Mouse (Mus musculus): ENCODE results near the gene Sv2c.
"Not testable (repeated sequence)": the region's sequence is repeated elsewhere in the genome, so short reads cannot be mapped to it uniquely, and the experiment has no call there.

The Sv2c gene

DNA sequence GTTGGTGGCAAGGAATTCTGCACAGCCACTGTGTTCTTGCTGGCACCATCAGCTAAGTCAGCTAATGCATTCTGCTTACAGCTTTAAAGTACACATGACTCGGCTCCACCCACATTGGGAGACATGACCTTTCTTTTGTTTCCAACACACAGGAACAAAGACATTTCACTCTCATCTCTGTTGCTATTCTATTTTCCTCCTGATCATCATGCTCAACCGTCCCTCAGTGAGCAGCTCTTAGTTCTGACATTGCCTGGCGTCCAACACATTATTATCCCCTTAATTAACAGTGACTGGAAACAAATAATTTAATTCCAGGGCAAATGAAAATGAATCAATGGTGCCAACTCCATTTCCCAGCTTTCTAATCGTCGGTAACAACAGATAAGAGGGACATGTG lies 87.0 kb downstream of the Sv2c start:
- no peak for DNase-seq

DNA sequence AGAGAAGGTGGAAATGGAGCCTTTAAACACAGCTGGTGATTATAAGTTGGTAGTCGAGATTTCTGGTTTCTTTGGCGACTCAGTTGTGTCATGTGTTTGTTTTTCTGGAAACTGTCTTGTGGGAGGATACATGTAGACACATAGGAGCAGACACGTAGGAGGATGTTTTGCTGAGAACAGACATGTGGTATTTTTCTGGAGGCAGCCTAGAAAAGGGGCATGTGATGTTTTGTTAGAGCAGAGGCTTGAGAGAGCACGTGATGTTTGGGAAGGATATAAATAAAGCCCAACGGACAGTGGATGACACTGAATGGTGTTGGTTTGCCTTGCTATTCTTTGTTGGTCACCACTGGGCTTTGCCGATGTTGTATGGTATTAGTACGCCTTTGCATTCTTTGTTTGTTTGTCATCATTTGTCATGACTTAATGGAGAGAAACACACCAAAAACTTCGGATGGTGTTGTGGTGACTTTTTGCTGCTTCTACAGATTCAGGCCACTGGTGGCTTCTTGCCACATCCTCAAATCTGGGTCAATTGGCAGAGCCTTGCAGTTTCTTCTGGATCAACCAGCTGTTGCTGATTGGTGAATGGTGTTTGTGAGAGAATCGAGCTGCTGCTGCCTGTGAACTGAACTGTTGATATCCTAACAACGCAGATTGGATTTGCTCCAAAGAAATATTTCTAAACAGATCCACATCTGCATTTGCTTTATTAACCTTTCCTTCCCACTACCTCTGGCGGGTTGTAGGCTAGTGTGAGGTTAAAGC lies 91.9 kb downstream of the Sv2c start:
- no peak for DNase-seq

DNA sequence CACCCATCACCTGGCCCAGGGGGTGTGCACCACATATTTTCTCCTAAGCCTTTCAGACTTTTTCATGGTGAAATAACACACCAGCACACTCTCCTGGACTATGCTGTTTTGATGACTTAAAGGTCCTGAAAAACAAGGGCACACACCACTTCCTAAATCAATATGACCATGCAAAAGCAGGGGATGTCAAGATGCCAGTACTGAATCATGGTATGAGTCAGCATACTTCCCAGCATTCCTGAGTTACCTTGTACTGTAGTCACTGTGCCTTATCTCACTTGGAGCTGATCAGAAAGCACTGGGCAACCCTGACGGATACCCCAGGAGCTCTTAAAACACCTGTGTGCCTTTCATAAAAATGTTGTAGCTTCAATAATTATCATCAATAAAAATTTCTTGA lies 92.8 kb downstream of the Sv2c start:
- DNase-seq = no peak

DNA sequence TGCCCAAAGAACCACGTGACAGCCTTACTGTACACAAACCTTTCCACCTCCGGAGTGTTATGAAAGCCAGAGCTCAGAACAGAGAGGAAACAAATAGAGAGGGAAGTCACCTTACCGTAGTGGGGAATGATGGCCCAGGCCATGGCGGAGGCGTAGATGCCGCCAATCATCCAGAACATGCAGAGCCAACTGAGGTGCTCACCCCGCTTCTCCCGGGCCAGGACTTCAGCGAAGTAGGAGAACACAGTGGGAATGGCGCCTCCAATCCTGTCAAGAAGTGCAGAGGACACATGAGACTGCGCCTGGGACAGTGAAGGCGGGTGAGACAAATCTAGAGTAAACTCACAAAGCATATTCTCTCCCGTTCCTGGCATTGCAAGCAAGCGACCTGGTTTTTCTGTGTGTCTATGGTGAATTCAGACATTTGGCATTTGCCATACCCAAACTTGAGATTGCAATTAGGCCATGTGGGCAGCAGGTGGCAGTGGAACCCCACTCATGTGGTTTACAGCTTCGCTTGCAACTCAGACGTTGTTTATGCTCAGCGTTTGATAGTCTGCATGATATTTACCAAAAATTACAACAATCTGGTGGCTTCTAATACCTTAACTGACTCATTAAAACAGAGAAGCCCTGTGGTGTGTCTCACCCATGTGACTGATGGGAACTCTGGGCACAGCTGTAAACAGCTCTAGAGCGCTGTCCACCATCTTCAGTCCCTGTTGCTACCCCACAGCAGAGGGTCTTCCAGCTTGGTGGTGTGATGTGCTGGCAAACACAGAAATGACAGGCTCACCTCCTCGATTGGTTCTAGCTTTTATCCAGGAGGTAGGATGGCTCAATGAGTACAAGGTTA lies 101.8 kb downstream of the Sv2c start:
- no peak for DNase-seq

DNA sequence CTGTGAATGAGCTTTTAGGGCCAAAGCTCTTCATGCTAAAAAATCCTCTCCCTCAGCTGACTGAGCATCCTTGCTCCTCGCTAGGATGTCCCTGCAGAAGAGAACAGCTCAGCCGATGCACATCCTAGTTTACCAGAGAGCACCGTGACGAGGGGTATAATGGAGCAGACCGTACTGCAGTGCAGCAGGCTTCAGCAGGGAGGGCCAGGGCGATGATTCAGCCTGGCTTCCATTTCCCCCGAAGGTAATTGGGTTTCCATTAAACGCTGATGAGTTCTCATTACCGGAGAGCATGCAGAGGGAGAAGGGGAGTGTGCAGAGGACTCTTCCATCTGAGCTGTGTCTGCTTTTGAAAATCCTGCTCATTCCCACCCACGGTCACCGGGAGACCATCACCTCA lies 108.5 kb downstream of the Sv2c start:
- DNase-seq = no peak

DNA sequence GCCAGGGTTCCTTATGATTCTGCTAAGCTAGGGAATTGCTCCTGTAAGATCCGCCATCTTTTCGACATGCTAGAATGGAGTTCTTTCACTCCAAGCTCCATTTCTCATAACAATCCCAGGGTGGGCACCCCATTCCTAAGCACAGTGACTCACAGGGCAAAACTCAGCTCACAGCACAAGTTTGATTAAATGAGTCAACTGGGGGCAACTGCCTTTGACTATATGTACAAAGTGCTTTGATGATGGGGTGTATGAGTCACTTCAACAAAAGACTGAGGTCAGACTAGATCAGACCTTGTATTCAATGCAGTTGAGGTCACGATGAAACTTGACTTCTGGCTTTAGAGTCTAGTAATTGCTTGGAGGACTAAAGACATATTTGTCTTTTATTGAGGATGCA lies 116.9 kb downstream of the Sv2c start:
- no peak for DNase-seq

DNA sequence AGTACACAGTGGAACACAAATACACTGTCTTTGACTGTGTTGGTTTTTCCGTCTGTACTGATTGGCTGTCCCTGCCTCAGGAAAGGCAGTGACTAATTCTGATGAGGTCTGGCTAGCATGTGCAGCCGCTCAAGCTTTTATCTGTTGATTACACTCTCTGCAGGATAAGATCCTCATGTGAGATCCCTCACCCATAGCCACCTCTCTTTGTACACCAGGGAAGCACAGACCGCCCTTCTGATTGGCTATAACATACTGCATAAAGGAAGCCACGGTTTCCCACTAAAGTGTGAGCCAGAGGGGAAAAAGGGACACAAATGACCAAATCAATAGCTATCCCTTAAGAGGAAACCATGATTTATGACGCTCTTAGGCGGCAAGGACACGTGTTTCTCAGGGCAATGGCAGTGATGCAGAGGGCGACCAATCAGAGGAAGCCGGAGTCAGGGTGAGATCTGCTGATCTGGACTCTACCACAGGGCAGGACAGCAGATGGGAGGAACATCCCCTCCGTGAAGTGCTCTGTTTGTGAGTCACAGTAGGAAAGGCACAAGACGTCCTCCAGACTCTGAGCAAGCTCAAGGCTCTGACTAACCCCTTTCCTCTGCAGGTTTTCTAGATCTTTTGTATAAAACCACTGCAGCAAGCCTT lies 121.4 kb downstream of the Sv2c start:
- no peak for DNase-seq

DNA sequence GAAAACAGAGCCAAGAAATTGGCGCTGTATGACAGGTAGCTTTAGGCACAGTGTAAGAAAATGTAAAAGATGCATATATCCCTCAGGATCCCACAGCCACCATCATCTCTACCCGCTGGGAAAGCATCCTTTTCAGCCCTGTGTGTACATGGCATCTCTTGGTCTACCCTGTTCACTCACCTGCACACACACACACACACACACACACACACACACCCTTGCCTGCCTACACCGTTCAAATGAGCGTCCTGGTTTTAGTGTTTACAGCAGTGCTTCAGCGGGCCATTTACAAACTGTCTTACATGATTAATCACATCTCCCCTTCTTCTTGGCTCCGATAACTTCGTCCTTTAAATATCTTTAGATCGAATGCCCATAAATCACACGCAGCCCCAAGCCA lies 123.4 kb downstream of the Sv2c start:
- no peak for DNase-seq

DNA sequence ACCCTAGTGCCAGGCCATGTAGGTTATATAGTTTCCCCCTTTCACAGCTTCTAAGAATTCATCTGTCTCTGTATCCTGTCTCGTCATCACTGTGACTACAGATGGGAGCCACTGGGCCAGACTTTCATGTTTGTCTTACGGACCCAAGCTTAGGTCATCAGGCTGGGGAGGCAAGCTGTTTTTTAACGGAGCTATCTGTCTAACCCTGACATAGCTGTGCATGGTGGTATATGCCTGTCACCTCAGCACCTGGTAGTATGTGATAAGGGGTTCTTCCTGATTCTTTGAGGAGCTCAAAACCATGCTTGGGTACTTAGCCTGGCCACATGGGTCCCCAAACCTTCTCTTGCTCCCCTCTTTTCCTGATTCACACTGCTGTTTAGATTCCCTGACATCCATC lies 124.2 kb downstream of the Sv2c start:
- no peak for DNase-seq

DNA sequence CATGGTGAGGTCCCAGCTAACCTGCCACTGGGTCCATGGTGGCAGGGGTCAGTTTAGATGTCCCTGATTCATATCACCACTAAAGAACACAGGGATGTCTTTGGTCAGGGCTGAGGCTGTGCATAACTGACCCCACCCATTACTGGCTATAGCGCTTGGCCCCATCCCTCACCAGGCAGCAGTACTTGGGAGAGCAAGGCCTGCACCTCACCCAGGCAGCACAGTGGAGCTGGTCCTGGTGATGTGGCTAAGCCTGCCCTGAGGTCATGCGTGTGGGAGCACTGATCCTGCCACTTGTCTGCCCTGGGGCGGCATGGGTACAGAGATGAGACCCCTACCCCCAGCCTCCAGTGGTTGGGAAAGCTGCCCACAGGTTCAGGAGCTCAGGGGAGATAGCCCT lies 128.8 kb downstream of the Sv2c start:
- no peak for DNase-seq

DNA sequence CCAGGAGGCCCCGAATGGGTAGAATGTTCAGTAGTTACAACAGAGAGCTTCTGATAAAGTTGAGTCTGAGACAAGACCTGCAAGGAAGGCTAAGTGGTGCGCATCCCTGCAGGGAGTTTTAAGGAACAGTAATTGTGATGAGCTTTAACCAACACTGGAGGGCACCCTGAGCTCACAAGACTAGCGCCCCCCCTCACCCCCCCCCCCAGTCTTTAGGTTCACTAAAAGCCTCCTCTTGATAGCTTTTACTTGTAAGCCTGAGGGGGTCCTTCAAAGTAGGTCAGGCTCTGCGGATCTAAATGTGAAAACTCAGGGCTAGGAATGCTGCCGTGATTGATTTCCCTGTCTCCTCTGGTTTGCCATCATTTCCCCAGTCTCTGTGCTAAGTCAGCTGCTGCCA lies 129.9 kb downstream of the Sv2c start:
- DNase-seq = no peak

DNA sequence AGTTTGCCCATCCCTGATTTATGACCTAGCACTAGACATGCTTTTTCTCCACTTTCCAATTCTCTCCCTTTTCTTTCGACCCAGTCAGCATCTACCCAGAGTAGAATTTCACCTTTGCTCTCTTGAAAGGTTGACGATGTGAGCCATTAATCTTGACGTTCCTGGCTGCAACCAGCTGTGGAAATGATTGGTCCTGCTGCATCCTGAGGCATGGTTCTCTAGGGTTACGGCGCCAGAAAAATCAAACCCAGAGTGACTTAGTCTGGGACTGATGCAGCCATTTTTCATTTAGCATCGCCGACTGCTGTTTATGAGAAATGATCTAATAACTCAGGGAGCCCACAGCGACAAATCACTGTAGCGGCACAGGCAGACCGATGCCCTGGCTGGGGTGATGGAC lies 133.0 kb downstream of the Sv2c start:
- no peak for DNase-seq

DNA sequence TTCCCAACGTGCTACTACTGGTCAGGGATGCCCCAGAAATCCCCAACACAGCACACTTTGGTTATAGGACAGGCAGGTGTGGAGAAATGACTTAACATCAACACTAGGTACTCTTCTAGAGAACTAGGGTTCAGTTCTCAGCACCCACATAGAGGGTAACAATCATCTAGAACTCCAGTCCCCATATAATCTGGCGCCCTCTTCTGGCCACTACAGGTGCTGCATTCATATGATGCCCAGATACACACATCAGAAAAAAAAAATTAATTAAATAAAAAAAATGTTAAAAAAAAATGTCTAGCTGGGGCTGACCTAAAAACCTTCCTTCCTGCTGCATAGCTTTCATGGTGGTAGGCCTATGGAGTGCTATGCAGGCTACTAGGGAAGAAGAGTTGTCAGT lies 135.1 kb downstream of the Sv2c start:
- DNase-seq = no peak

DNA sequence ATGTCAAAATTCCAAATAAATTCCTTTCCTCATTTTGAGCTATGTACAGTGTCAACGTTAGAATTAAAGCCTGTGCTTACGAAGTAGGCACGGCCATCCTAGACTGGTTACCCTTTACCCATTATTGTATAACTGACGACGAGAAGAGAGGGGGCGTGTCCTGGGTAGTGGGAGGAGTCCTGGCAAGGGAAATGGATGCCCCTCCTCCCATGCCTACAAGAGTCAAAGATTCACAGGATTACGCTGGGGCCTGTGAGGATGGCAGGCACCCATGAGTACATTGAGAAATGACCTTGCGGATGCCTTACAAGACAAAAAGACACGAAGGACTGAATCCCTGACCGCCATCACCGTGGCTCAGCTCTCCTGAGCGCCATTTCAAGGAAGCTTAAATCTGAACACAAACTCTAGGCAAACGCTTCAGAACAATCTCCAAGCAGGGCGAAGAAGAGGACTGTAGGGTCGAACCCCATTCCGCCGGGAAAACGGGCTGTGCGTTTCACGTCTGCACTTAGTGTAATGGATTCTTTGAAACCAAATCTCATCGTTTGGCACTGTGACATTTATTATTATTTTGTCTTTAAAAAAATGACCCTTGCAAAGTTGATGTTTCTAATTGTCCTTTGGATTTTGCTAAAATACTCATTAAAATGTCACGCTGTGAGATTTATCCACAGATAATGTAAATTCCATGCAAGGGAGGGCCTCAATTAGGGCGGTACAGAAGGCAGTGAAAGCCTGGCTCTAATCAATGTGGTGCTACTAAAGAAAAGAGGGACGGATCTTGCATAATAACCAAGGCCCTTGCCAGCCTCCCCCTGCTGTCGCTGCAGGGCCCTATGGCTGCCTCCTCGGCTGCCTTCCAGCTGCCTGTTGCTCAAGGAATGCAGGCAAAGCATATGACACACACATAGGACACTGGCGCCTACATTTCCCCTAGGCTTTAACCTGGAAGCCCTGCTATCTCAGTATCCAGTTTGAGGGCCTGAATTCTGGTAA lies 137.4 kb downstream of the Sv2c start:
- peak; percentile 40 for DNase-seq

DNA sequence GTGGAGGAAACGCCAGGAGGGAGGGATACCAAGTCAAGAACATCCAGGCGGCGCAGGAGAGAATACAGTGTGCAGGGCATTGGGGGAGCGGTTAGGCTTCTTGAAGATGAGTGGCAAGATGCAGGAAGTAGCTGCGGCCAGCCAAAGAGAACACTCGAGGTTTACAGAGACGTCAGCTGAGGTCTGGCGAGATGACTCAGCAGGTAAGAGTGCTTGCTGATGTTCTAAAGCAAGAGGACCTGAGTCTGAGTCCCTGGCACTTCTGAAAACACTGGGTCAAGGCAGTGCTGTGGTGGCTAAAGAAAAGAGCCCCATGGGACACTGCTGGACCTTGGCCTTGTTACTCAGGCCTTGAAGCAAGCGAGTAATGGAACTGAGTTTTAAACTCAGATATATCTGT lies 144.2 kb downstream of the Sv2c start:
- no peak for DNase-seq

DNA sequence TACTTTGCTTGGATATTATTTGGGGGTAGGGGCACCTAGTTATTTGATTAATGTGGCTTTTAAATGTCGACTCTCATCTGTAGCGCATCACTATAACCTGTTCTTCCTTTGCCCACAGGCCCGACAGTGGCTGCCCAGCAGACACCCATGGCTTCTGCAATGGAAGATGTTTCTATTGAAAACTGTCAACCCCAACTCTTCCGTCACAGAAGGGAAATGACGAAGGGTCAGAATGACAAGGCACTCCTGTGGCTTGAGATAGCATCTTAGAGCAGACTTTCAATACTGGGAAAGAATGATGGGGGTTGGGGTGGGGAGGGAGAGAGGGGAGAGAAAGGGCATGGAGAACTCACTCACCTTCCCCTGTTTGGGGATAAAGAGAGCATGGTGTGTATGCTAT lies 145.2 kb downstream of the Sv2c start:
- no peak for DNase-seq

DNA sequence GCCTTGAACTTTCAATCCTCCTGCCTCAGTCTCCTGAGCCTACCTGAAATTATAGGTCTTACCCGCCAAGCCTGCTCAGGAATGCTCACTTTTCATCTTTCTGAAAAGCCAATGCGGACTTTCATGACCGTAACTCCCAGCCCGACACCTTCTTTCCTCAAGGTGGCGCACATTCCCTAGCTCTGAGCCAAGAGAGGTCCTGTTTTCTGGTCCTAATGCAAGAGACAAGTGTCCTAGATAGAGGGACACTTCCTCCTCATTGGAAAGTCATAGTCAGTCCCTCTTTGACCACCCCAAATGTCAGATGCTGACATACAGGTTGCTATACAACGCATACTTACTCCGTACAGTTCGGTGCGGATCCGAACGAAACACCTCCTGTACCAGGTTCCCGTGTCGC lies 146.0 kb downstream of the Sv2c start:
- no peak for DNase-seq

DNA sequence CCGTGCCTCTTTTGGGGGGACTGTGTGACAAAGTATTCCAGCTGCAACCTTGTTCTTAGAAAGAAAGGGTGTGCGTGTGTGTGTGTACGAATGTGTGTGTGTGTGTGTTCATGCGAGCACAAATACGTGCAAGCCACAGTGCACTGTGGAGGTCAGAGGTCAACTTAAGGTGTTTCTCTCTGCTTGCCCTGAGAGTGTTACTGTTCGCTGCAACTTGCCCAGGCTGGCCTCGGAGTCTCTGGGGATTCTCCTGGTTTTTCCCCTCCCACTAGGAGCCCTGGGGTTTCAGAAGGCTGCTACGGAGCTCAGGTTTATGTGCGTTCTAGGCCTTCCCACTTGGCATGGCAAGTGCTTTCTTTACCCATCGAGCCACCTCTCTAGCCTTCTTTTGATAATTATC lies 157.2 kb downstream of the Sv2c start:
- no peak for DNase-seq

DNA sequence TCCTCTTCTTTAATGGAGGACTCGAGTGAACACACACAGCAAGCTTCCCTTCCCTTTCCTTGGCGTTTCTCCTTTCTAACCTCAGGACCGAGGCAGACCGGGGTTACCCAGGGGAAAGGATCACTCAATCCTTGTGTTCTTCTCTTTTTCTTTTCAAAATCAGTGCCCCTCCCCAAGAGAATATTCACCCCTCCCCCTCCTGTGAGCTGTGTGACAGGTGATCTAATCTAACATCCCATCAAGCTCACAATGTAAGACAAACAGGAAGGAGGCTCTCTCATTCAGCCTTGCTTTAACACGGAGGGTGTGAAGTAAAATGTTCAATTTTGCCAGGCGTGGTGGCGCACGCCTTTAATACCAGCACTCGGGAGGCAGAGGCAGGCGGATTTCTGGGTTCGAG lies 158.3 kb downstream of the Sv2c start:
- no peak for DNase-seq

DNA sequence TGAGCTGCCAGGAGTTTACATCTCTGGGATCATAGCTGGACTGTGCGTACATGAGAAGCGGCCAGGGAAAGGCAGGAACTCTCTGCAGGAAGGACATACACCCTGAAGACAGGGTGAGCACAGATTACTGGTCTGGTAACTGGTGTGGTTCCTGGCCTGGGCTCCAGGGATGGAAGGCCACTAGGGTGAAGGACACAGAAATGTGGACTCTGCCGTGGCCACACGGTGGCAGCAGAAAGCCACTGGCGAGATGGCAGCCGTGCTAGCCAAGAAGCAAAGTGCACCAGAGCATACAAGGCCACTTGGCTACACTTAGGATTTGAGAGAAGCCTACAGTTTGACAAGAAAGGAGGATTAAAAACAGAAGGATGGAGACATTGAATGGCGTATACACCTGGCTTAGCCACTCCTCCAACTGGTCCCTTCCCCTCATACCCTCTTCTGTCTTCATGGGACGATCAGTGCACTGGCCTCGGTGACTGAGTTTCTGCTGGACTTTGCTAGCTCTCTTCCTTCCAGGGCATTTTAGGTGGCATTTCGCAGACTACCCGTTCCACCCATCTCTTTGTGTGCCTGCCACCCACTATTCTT lies 158.9 kb downstream of the Sv2c start:
- peak; percentile 69 for DNase-seq

DNA sequence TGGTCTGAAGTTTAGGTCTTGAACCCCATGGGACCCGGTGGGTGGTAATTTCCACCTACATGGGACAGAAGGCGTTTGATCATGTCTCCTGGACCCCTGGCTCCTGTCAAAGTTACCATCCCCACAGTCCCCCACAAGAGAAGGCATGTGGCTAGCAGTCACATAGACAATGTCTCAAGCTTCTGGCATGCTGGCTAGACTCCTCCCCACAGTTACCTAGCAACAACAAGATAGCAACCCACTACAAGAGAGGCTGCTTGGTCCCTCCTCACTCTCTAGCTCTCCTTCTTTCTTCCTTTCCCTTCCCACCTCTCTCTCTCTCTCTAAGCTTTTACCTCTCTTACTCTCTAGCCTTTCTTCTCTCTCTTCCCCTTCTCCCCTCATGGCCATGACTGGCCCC lies 164.3 kb downstream of the Sv2c start:
- not testable (repeated sequence) for DNase-seq

DNA sequence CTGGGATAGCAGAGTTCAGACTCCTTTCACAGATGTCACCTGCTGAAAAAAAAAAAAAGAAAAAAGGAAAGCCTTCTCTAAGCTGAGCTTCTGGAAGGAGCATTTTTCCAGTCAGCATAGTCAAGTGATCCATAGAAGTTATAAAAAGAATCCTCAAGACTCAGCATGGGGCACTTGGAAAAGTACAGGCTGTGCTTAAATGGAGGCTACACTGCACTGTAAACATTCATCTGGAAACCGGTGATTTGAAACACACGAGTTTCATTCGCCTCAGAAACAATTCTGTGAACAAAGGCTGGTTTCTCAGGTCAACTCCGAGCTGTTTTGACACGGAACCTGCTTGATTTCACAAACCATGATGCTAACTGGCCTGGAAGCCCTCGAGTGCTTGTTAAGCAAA lies 165.6 kb downstream of the Sv2c start:
- no peak for DNase-seq
